Mouse (Mus musculus): ENCODE data around the gene Cacnb4.

Cacnb4 gene

GRCm38 (mm10) chr2:52563277-52563676, 113.4 kb downstream of the Cacnb4 start:
- no peak for DNase-seq

GRCm38 (mm10) chr2:52562356-52562755, 114.3 kb downstream of the Cacnb4 start:
- no peak for DNase-seq

GRCm38 (mm10) chr2:52561137-52561536, 115.5 kb downstream of the Cacnb4 start:
- no peak for DNase-seq

GRCm38 (mm10) chr2:52560266-52560665, 116.4 kb downstream of the Cacnb4 start:
- DNase-seq, result no peak

- DNase-seq, result no peak
These were observed 118.2 kb downstream of the Cacnb4 start for GRCm38 (mm10) chr2:52558411-52558810.

- DNase-seq, result no peak
These were observed 118.9 kb downstream of the Cacnb4 start for GRCm38 (mm10) chr2:52557503-52558275.

GRCm38 (mm10) chr2:52556961-52557326, 119.7 kb downstream of the Cacnb4 start:
- DNase-seq, result no peak

- no peak for DNase-seq
These were observed 120.2 kb downstream of the Cacnb4 start for GRCm38 (mm10) chr2:52556298-52556960.

- no peak for DNase-seq
These were observed 128.2 kb downstream of the Cacnb4 start for GRCm38 (mm10) chr2:52548401-52548800.

- no peak for DNase-seq
These were observed 129.3 kb downstream of the Cacnb4 start for GRCm38 (mm10) chr2:52547331-52547730.

GRCm38 (mm10) chr2:52544527-52544926, 132.1 kb downstream of the Cacnb4 start:
- DNase-seq, result no peak

- no peak for DNase-seq
These were observed 135.6 kb downstream of the Cacnb4 start for GRCm38 (mm10) chr2:52541068-52541467.

- no peak for DNase-seq
These were observed 137.3 kb downstream of the Cacnb4 start for GRCm38 (mm10) chr2:52539318-52539717.

- DNase-seq, result no peak
These were observed 139.0 kb downstream of the Cacnb4 start for GRCm38 (mm10) chr2:52537645-52538044.

GRCm38 (mm10) chr2:52537155-52537554, 139.5 kb downstream of the Cacnb4 start:
- no peak for DNase-seq

GRCm38 (mm10) chr2:52536511-52536910, 140.1 kb downstream of the Cacnb4 start:
- no peak for DNase-seq

GRCm38 (mm10) chr2:52533696-52534095, 142.9 kb downstream of the Cacnb4 start:
- no peak for DNase-seq

GRCm38 (mm10) chr2:52530521-52530920, 146.1 kb downstream of the Cacnb4 start:
- DNase-seq, result no peak

GRCm38 (mm10) chr2:52529245-52529644, 147.4 kb downstream of the Cacnb4 start:
- no peak for DNase-seq

GRCm38 (mm10) chr2:52525876-52526592, 150.6 kb downstream of the Cacnb4 start:
- peak; percentile 5 for DNase-seq

GRCm38 (mm10) chr2:52523056-52523715, 153.4 kb downstream of the Cacnb4 start:
- DNase-seq, result no peak

GRCm38 (mm10) chr2:52521012-52521411, 155.6 kb downstream of the Cacnb4 start:
- no peak for DNase-seq

- DNase-seq, result no peak
These were observed 157.9 kb downstream of the Cacnb4 start for GRCm38 (mm10) chr2:52518740-52519139.

All from lung, postnatal 10 days (tissue).